9 mouse cellular contexts compared by ENCODE assay signal in genomic region chr5:124073682-124074081, GRCm38 (mm10). TPM values are rescaled to one million over a fixed set of nuclear protein-coding genes. Genes with fewer than 3 reads are reported as not detected.
DNase-seq lines count a peak whose midpoint lies in the region; ATAC-seq and TF ChIP-seq lines count a peak whose summit lies in the region.
"Had no signal": no experiment of that assay in that cellular context is flagged by ENCODE, and none has a peak within 500 bp of the region (broad histone marks: within the 10 kb centered on the region; RNA-seq: fewer than 3 reads in every experiment).

No protein-coding gene starts in this region.

- no peak overlapping the region for H3K9ac ChIP-seq in hindbrain, embryonic 12.5 days
- H3K9ac ChIP-seq in stomach, embryonic 15.5 days: no peak overlapping the region
- no peak overlapping the region for H3K9ac ChIP-seq in stomach, postnatal 0 days (ENCODE audit: low read length)
- no peak overlapping the region for H3K9ac ChIP-seq in embryonic facial prominence, embryonic 15.5 days
- H3K9ac ChIP-seq in stomach, embryonic 16.5 days (ENCODE audit: low read length): 0 out of 2 replicates have a peak overlapping the region, but pooled peaks have one; percentile 3
- H3K9ac ChIP-seq: liver, embryonic 14.5 days had no signal

- no peak for TF ChIP-seq CTCF in stomach, postnatal 0 days (IDR thresholded peaks at IDR 0.05; ENCODE audit: low read depth)

- no peak overlapping the region for H3K4me2 ChIP-seq in hindbrain, embryonic 12.5 days (replicated peaks)
- no peak overlapping the region for H3K4me2 ChIP-seq in stomach, embryonic 15.5 days
- no peak overlapping the region for H3K4me2 ChIP-seq in stomach, postnatal 0 days (replicated peaks; ENCODE audit: low read depth)
- H3K4me2 ChIP-seq in embryonic facial prominence, embryonic 15.5 days (replicated peaks): no peak overlapping the region
- no peak overlapping the region for H3K4me2 ChIP-seq in stomach, embryonic 16.5 days (ENCODE audit: low read depth, low read length)

- peak; percentile 28 for DNase-seq in hindbrain, embryonic 10.5 days (ENCODE audit: low spot score)
- DNase-seq in stomach, postnatal 0 days (ENCODE audit: low spot score): no peak
- no peak for DNase-seq in cerebellum, adult 9-11 months

- no peaks in the 10 kb centered on the region for H3K9me3 ChIP-seq in hindbrain, embryonic 10.5 days
- no peaks in the 10 kb centered on the region for H3K9me3 ChIP-seq in hindbrain, embryonic 12.5 days (replicated peaks)
- H3K9me3 ChIP-seq in stomach, embryonic 15.5 days: no peaks in the 10 kb centered on the region
- H3K9me3 ChIP-seq in stomach, postnatal 0 days (ENCODE audit: control insufficient read depth, low read length): no peaks in the 10 kb centered on the region
- no peaks in the 10 kb centered on the region for H3K9me3 ChIP-seq in embryonic facial prominence, embryonic 15.5 days (replicated peaks)
- no peaks in the 10 kb centered on the region for H3K9me3 ChIP-seq in stomach, embryonic 16.5 days (replicated peaks; ENCODE audit: control insufficient read depth, low read length)

- peaks cover 58% of the 10 kb centered on the region for H3K4me1 ChIP-seq in hindbrain, embryonic 10.5 days (replicated peaks)
- peaks cover 33% of the 10 kb centered on the region for H3K4me1 ChIP-seq in hindbrain, embryonic 12.5 days
- H3K4me1 ChIP-seq in stomach, embryonic 15.5 days: peaks cover 26% of the 10 kb centered on the region
- H3K4me1 ChIP-seq in stomach, postnatal 0 days (replicated peaks; ENCODE audit: control insufficient read depth, insufficient read depth): no peaks in the 10 kb centered on the region
- H3K4me1 ChIP-seq in embryonic facial prominence, embryonic 15.5 days: peaks cover 28% of the 10 kb centered on the region
- H3K4me1 ChIP-seq in stomach, embryonic 16.5 days (ENCODE audit: control insufficient read depth, insufficient read depth, low read length): peaks cover 15% of the 10 kb centered on the region

- H3K27ac ChIP-seq in hindbrain, embryonic 10.5 days: 0 out of 2 replicates have a peak overlapping the region, but pooled peaks have one; percentile 64
- H3K27ac ChIP-seq in hindbrain, embryonic 12.5 days: no peak overlapping the region
- 0 out of 2 replicates have a peak overlapping the region, but pooled peaks have one; percentile 21 for H3K27ac ChIP-seq in stomach, embryonic 15.5 days
- H3K27ac ChIP-seq in stomach, postnatal 0 days (replicated peaks): no peak overlapping the region
- no peak overlapping the region for H3K27ac ChIP-seq in embryonic facial prominence, embryonic 15.5 days (replicated peaks)
- H3K27ac ChIP-seq in stomach, embryonic 16.5 days (ENCODE audit: low read length): no peak overlapping the region
- H3K27ac ChIP-seq: liver, embryonic 14.5 days had no signal

- 45% methylated on average over 9 of the region's 9 CpGs for WGBS in hindbrain, embryonic 10.5 days
- 43% methylated on average over 9 of the region's 9 CpGs for WGBS in hindbrain, embryonic 12.5 days
- WGBS in stomach, embryonic 15.5 days: 59% methylated on average over 9 of the region's 9 CpGs
- WGBS in stomach, postnatal 0 days: 59% methylated on average over 9 of the region's 9 CpGs
- 32% methylated on average over 9 of the region's 9 CpGs for WGBS in embryonic facial prominence, embryonic 15.5 days
- WGBS in stomach, embryonic 16.5 days: 54% methylated on average over 9 of the region's 9 CpGs

- no peak overlapping the region for H3K4me3 ChIP-seq in hindbrain, embryonic 10.5 days
- H3K4me3 ChIP-seq in hindbrain, embryonic 12.5 days: no peak overlapping the region
- no peak overlapping the region for H3K4me3 ChIP-seq in stomach, embryonic 15.5 days (replicated peaks)
- H3K4me3 ChIP-seq in stomach, postnatal 0 days (ENCODE audit: low read depth, low read length): no peak overlapping the region
- H3K4me3 ChIP-seq in embryonic facial prominence, embryonic 15.5 days (replicated peaks): no peak overlapping the region
- no peak overlapping the region for H3K4me3 ChIP-seq in stomach, embryonic 16.5 days (replicated peaks; ENCODE audit: low read length)
- H3K4me3 ChIP-seq: erythroblast, embryonic 14.5 days had no signal

- ATAC-seq in hindbrain, embryonic 12.5 days (ENCODE audit: low FRiP score): no peak
- no peak for ATAC-seq in stomach, embryonic 15.5 days (ENCODE audit: insufficient read depth, low FRiP score, low read depth)
- ATAC-seq in stomach, postnatal 0 days (ENCODE audit: low FRiP score, low TSS enrichment): no peak
- peak; percentile 36 for ATAC-seq in embryonic facial prominence, embryonic 15.5 days (ENCODE audit: insufficient number of reproducible peaks, low FRiP score, low TSS enrichment, low read depth)
- no peak for ATAC-seq in stomach, embryonic 16.5 days (ENCODE audit: insufficient read depth, low FRiP score)

- no peak for TF ChIP-seq EP300 in stomach, postnatal 0 days (optimal IDR thresholded peaks at IDR 0.05)

- H3K27me3 ChIP-seq in hindbrain, embryonic 10.5 days (ENCODE audit: insufficient read depth, poor library complexity, severe bottlenecking): no peaks in the 10 kb centered on the region
- no peaks in the 10 kb centered on the region; the same call in 1 of the 2 replicates for H3K27me3 ChIP-seq in hindbrain, embryonic 12.5 days
- H3K27me3 ChIP-seq in stomach, embryonic 15.5 days (replicated peaks): no peaks in the 10 kb centered on the region
- H3K27me3 ChIP-seq in stomach, postnatal 0 days (ENCODE audit: control insufficient read depth, insufficient read depth, low read length): no peaks in the 10 kb centered on the region
- no peaks in the 10 kb centered on the region for H3K27me3 ChIP-seq in embryonic facial prominence, embryonic 15.5 days
- no peaks in the 10 kb centered on the region for H3K27me3 ChIP-seq in stomach, embryonic 16.5 days (ENCODE audit: control insufficient read depth, insufficient read depth, low read length)

- H3K36me3 ChIP-seq in hindbrain, embryonic 10.5 days: no peaks in the 10 kb centered on the region
- H3K36me3 ChIP-seq in hindbrain, embryonic 12.5 days: no peaks in the 10 kb centered on the region
- H3K36me3 ChIP-seq in stomach, embryonic 15.5 days: no peaks in the 10 kb centered on the region
- H3K36me3 ChIP-seq in stomach, postnatal 0 days (ENCODE audit: control insufficient read depth, insufficient read depth, low read length): no peaks in the 10 kb centered on the region
- no peaks in the 10 kb centered on the region for H3K36me3 ChIP-seq in embryonic facial prominence, embryonic 15.5 days
- no peaks in the 10 kb centered on the region for H3K36me3 ChIP-seq in stomach, embryonic 16.5 days (ENCODE audit: control insufficient read depth, insufficient read depth, low read length)

RNA-seq across cellular contexts. Expression of gene Abcb9, which starts 21.9 kb away (rescaled TPM):
- polyA plus RNA-seq in hindbrain, embryonic 10.5 days (2016; fragmentation: Nextera tagmentation; extraction: Ambion mirVana): 1.3 and 1.9 TPM in 2 replicates
- polyA plus RNA-seq in hindbrain, embryonic 12.5 days (2016; fragmentation: Nextera tagmentation; extraction: Ambion mirVana): 3.7 and 3.8 TPM in 2 replicates
- polyA plus RNA-seq in stomach, embryonic 15.5 days (2015; fragmentation: Nextera tagmentation; extraction: Ambion mirVana): 3.4 TPM in 2 replicates
- polyA plus RNA-seq in stomach, postnatal 0 days (2015; fragmentation: Nextera tagmentation; extraction: Ambion mirVana): 7.7 and 8.2 TPM in 2 replicates
- 2.4 and 2.9 TPM in 2 replicates for polyA plus RNA-seq in embryonic facial prominence, embryonic 15.5 days (2015; fragmentation: Nextera tagmentation; extraction: Ambion mirVana)
- 3.2 and 3.7 TPM in 2 replicates for polyA plus RNA-seq in stomach, embryonic 16.5 days (2015; fragmentation: Nextera tagmentation; extraction: Ambion mirVana)

RNA-seq across cellular contexts. Expression of gene Ogfod2, which starts 38.4 kb away (rescaled TPM):
- polyA plus RNA-seq in hindbrain, embryonic 10.5 days (2016; fragmentation: Nextera tagmentation; extraction: Ambion mirVana): 20.9 and 23.9 TPM in 2 replicates
- 19.6 and 25.7 TPM in 2 replicates for polyA plus RNA-seq in hindbrain, embryonic 12.5 days (2016; fragmentation: Nextera tagmentation; extraction: Ambion mirVana)
- polyA plus RNA-seq in stomach, embryonic 15.5 days (2015; fragmentation: Nextera tagmentation; extraction: Ambion mirVana): 24.2 and 25.7 TPM in 2 replicates
- polyA plus RNA-seq in stomach, postnatal 0 days (2015; fragmentation: Nextera tagmentation; extraction: Ambion mirVana): 19.0 and 21.0 TPM in 2 replicates
- 21.8 and 25.7 TPM in 2 replicates for polyA plus RNA-seq in embryonic facial prominence, embryonic 15.5 days (2015; fragmentation: Nextera tagmentation; extraction: Ambion mirVana)
- polyA plus RNA-seq in stomach, embryonic 16.5 days (2015; fragmentation: Nextera tagmentation; extraction: Ambion mirVana): 27.7 and 30.2 TPM in 2 replicates

RNA-seq across cellular contexts. Expression of gene Vps37b, which starts 41.6 kb away (rescaled TPM):
- 57.5 and 71.8 TPM in 2 replicates for polyA plus RNA-seq in hindbrain, embryonic 10.5 days (2016; fragmentation: Nextera tagmentation; extraction: Ambion mirVana)
- polyA plus RNA-seq in hindbrain, embryonic 12.5 days (2016; fragmentation: Nextera tagmentation; extraction: Ambion mirVana): 70.8 and 78.6 TPM in 2 replicates
- 36.2 and 37.1 TPM in 2 replicates for polyA plus RNA-seq in stomach, embryonic 15.5 days (2015; fragmentation: Nextera tagmentation; extraction: Ambion mirVana)
- polyA plus RNA-seq in stomach, postnatal 0 days (2015; fragmentation: Nextera tagmentation; extraction: Ambion mirVana): 31.0 and 35.8 TPM in 2 replicates
- 37.7 and 39.1 TPM in 2 replicates for polyA plus RNA-seq in embryonic facial prominence, embryonic 15.5 days (2015; fragmentation: Nextera tagmentation; extraction: Ambion mirVana)
- 39.6 and 44.4 TPM in 2 replicates for polyA plus RNA-seq in stomach, embryonic 16.5 days (2015; fragmentation: Nextera tagmentation; extraction: Ambion mirVana)

RNA-seq across cellular contexts. Expression of gene Arl6ip4, which starts 42.2 kb away (rescaled TPM):
- 117 and 126 TPM in 2 replicates for polyA plus RNA-seq in hindbrain, embryonic 10.5 days (2016; fragmentation: Nextera tagmentation; extraction: Ambion mirVana)
- 86.4 and 88.8 TPM in 2 replicates for polyA plus RNA-seq in hindbrain, embryonic 12.5 days (2016; fragmentation: Nextera tagmentation; extraction: Ambion mirVana)
- polyA plus RNA-seq in stomach, embryonic 15.5 days (2015; fragmentation: Nextera tagmentation; extraction: Ambion mirVana): 101 and 102 TPM in 2 replicates
- 77.1 and 78.9 TPM in 2 replicates for polyA plus RNA-seq in stomach, postnatal 0 days (2015; fragmentation: Nextera tagmentation; extraction: Ambion mirVana)
- 96.2 and 103 TPM in 2 replicates for polyA plus RNA-seq in embryonic facial prominence, embryonic 15.5 days (2015; fragmentation: Nextera tagmentation; extraction: Ambion mirVana)
- polyA plus RNA-seq in stomach, embryonic 16.5 days (2015; fragmentation: Nextera tagmentation; extraction: Ambion mirVana): 76.1 and 81.6 TPM in 2 replicates

Comparison
In these comparisons a context has a peak if more than half of its experiments do, and no peak if none do; other contexts are left out.
1. H3K27ac ChIP-seq: peak in hindbrain, embryonic 10.5 days (single experiment) and stomach, embryonic 15.5 days (single experiment); none in hindbrain, embryonic 12.5 days (single experiment), stomach, postnatal 0 days (single experiment), embryonic facial prominence, embryonic 15.5 days (single experiment) and stomach, embryonic 16.5 days (single experiment).